Mouse (Mus musculus) E14TG2a.4 (cell line): Measurements from ENCODE around the gene Ifngr2.
A peak's percentile ranks its signal among the peaks of the same experiment; 100 is the strongest.

Experiments
- H3K27me3 ChIP-seq: 2 replicates; pipeline ENCODE4 v1.6.1; 2014; ENCODE audit warnings: low read length, control low read depth; ENCODE audit not compliant: insufficient read depth
- H3K36me3 ChIP-seq: 2 replicates; pipeline ENCODE4 v1.6.1; 2014; ENCODE audit warnings: low read length, control low read depth; ENCODE audit not compliant: insufficient read depth
- H3K4me1 ChIP-seq: replicated peaks from 2 replicates; pipeline ENCODE4 v1.6.1; 2014; ENCODE audit warnings: low read depth, low read length, control low read depth
- H3K4me3 ChIP-seq: replicated peaks from 2 replicates; pipeline ENCODE4 v1.5.1; 2014; ENCODE audit warnings: mild to moderate bottlenecking, low read length
- H3K9me3 ChIP-seq: 2 replicates; pipeline ENCODE4 v1.6.1; 2014; ENCODE audit warnings: low read length, control low read depth
- CTCF ChIP-seq: conservative IDR thresholded peaks from 2 replicates; pipeline ENCODE4 v1.5.1; 2014; ENCODE audit warnings: low read length
- NANOG ChIP-seq: IDR thresholded peaks from 2 replicates; pipeline ENCODE4 v1.6.1; 2014; ENCODE audit warnings: borderline replicate concordance, low read length, mixed read lengths
- POU5F1 ChIP-seq: IDR thresholded peaks from 2 replicates; pipeline ENCODE4 v1.6.1; 2014; ENCODE audit warnings: low read length, borderline replicate concordance

Ifngr2 gene

GRCm38 (mm10) chr16:91546836-91547741 is at the start of gene Ifngr2:
TSS of gene Ifngr2 (plus strand) at chr16:91547072.
- Histone ChIP-seq H3K36me3 (no peaks in the 10 kb centered on the region), H3K4me1 (peaks cover 65% of the 10 kb centered on the region), H3K9me3 (no peaks in the 10 kb centered on the region), H3K27me3 (peaks cover 36% of the 10 kb centered on the region), H3K4me3 (peak within 1 kb of the TSS; percentile 87)
- TF ChIP-seq POU5F1 = no peak
- no peak for TF ChIP-seq CTCF
- no peak for TF ChIP-seq NANOG

GRCm38 (mm10) chr16:91498041-91498440 is 48.8 kb upstream of the Ifngr2 start:
- H3K27me3 ChIP-seq = no peaks in the 10 kb centered on the region
- TF ChIP-seq NANOG (no peak), CTCF (no peak), POU5F1 (no peak)
- H3K4me1 ChIP-seq = peaks cover 11% of the 10 kb centered on the region
- H3K9me3 ChIP-seq = no peaks in the 10 kb centered on the region
- no peak overlapping the region for H3K4me3 ChIP-seq
- peaks cover 83% of the 10 kb centered on the region for H3K36me3 ChIP-seq

- H3K27me3 ChIP-seq = no peaks in the 10 kb centered on the region
- H3K36me3 ChIP-seq = peaks cover 67% of the 10 kb centered on the region
- peaks cover 8% of the 10 kb centered on the region; the same call in 1 of the 2 replicates for H3K4me1 ChIP-seq
- H3K4me3 ChIP-seq = no peak overlapping the region
- H3K9me3 ChIP-seq = no peaks in the 10 kb centered on the region
- TF ChIP-seq CTCF (no peak), NANOG (no peak), POU5F1 (no peak)
Measured at GRCm38 (mm10) chr16:91504701-91505100, 42.2 kb upstream of the Ifngr2 start.

GRCm38 (mm10) chr16:91505116-91505601 is 41.7 kb upstream of the Ifngr2 start:
- H3K36me3 ChIP-seq = peaks cover 63% of the 10 kb centered on the region
- H3K9me3 ChIP-seq = no peaks in the 10 kb centered on the region
- TF ChIP-seq NANOG (no peak), CTCF (no peak), POU5F1 (no peak)
- H3K4me3 ChIP-seq = no peak overlapping the region
- H3K27me3 ChIP-seq = no peaks in the 10 kb centered on the region
- peaks cover 8% of the 10 kb centered on the region; the same call in 1 of the 2 replicates for H3K4me1 ChIP-seq

- Histone ChIP-seq H3K36me3 (peaks cover 53% of the 10 kb centered on the region), H3K9me3 (no peaks in the 10 kb centered on the region), H3K27me3 (no peaks in the 10 kb centered on the region), H3K4me1 (peaks cover 8% of the 10 kb centered on the region; the same call in 1 of the 2 replicates), H3K4me3 (peak overlapping the region; percentile 27; the same call in 1 of the 2 replicates)
- no peak for TF ChIP-seq CTCF
- no peak for TF ChIP-seq NANOG
- no peak for TF ChIP-seq POU5F1
Measured at GRCm38 (mm10) chr16:91506396-91506795, 40.5 kb upstream of the Ifngr2 start.

GRCm38 (mm10) chr16:91512161-91512787 is 34.6 kb upstream of the Ifngr2 start:
- H3K4me1 ChIP-seq = peaks cover 10% of the 10 kb centered on the region
- no peak for TF ChIP-seq POU5F1
- TF ChIP-seq NANOG = no peak
- peak; percentile 84 for TF ChIP-seq CTCF
- H3K36me3 ChIP-seq = 0 out of 2 replicates have a peak, but pooled peaks cover 3% of the 10 kb centered on the region
- no peak overlapping the region for H3K4me3 ChIP-seq
- H3K9me3 ChIP-seq = no peaks in the 10 kb centered on the region
- peaks cover 12% of the 10 kb centered on the region; the same call in 1 of the 2 replicates for H3K27me3 ChIP-seq

- H3K9me3 ChIP-seq = no peaks in the 10 kb centered on the region
- peaks cover 10% of the 10 kb centered on the region for H3K4me1 ChIP-seq
- no peak overlapping the region for H3K4me3 ChIP-seq
- H3K36me3 ChIP-seq = no peaks in the 10 kb centered on the region
- TF ChIP-seq POU5F1 = no peak
- TF ChIP-seq NANOG = no peak
- TF ChIP-seq CTCF = no peak
- peaks cover 12% of the 10 kb centered on the region; the same call in 1 of the 2 replicates for H3K27me3 ChIP-seq
Measured at GRCm38 (mm10) chr16:91513099-91513498, 33.8 kb upstream of the Ifngr2 start.

GRCm38 (mm10) chr16:91517020-91517419 is 29.9 kb upstream of the Ifngr2 start:
- no peaks in the 10 kb centered on the region for H3K9me3 ChIP-seq
- no peaks in the 10 kb centered on the region for H3K36me3 ChIP-seq
- H3K27me3 ChIP-seq = peaks cover 14% of the 10 kb centered on the region; the same call in 1 of the 2 replicates
- TF ChIP-seq POU5F1 = no peak
- no peak for TF ChIP-seq NANOG
- no peak for TF ChIP-seq CTCF
- no peak overlapping the region for H3K4me3 ChIP-seq
- H3K4me1 ChIP-seq = peaks cover 10% of the 10 kb centered on the region
